Mouse (Mus musculus) hindbrain, embryonic 16.5 days (tissue): ENCODE data around the gene Cyp1a1. TPM values are rescaled to one million over a fixed set of nuclear protein-coding genes. Genes with fewer than 3 reads are reported as not detected.

Source experiments
- ATAC-seq: fragments of 200-750 bp; cut with Nextera tagmentation; 2 replicates; pipeline ENCODE4 v1.8.0; 2017; ENCODE audit warnings: moderate TSS enrichment, moderate library complexity
- H3K27ac ChIP-seq: fragments of 300-500 bp; sonication (generic); 2 replicates; pipeline ENCODE4 v1.5.1; 2014; ENCODE audit warnings: low read depth, mild to moderate bottlenecking, control low read depth, low read length, moderate library complexity
- H3K27me3 ChIP-seq: fragments of 300-500 bp; sonication (generic); replicated peaks from 2 replicates; pipeline ENCODE4 v1.6.1; 2014; ENCODE audit warnings: low read length; ENCODE audit not compliant: control insufficient read depth, insufficient read depth
- H3K36me3 ChIP-seq: fragments of 300-500 bp; sonication (generic); 2 replicates; pipeline ENCODE4 v1.6.1; 2014; ENCODE audit warnings: mild to moderate bottlenecking, low read length, moderate library complexity, mixed read lengths; ENCODE audit not compliant: control insufficient read depth, insufficient read depth
- H3K4me1 ChIP-seq: fragments of 300-500 bp; sonication (generic); 2 replicates; pipeline ENCODE4 v1.6.1; 2014; ENCODE audit warnings: low read depth, low read length; ENCODE audit not compliant: control insufficient read depth, insufficient read depth
- H3K4me2 ChIP-seq: fragments of 300-500 bp; sonication (generic); 2 replicates; pipeline ENCODE4 v1.6.1; 2014; ENCODE audit warnings: mild to moderate bottlenecking, low read length, control low read depth, moderate library complexity
- H3K4me3 ChIP-seq: fragments of 300-500 bp; sonication (generic); 2 replicates; pipeline ENCODE4 v1.5.1; 2014; ENCODE audit warnings: mild to moderate bottlenecking, low read length, control low read depth, moderate library complexity
- H3K9ac ChIP-seq: fragments of 300-500 bp; sonication (generic); 2 replicates; pipeline ENCODE4 v1.6.1; 2014; ENCODE audit warnings: low read depth, mild to moderate bottlenecking, control low read depth, low read length, moderate library complexity
- H3K9me3 ChIP-seq: fragments of 300-500 bp; sonication (generic); 2 replicates; pipeline ENCODE4 v1.6.1; 2014; ENCODE audit warnings: mild to moderate bottlenecking, low read length, moderate library complexity; ENCODE audit not compliant: control insufficient read depth
- WGBS: fragments of 180-500 bp; shearing (Covaris S2); extraction: QIAGEN DNeasy Blood & Tissue Kit; methylation state at CpG from one replicate; pipeline ENCODE4 v1.1.7; 2014; 5-methylcytosine and 5-hydroxymethylcytosine counted together
- polyA plus RNA-seq: library from polyadenylated mRNA; unstranded; fragments of >200 nt; fragmentation: Nextera tagmentation; extraction: Ambion mirVana; gene quantifications from 2 replicates; pipeline ENCODE4 v1.2.1, GENCODE M21; 2015

Cyp1a1 gene
- polyA plus RNA-seq, 1 experiment from 2014 or later = 0.13 TPM

- no peak for ATAC-seq
- Histone ChIP-seq H3K4me3 (no peak overlapping the region), H3K4me2 (no peak overlapping the region), H3K9ac (no peak overlapping the region), H3K27me3 (no peaks in the 10 kb centered on the region), H3K4me1 (peaks cover 2% of the 10 kb centered on the region; the same call in 1 of the 2 replicates), H3K36me3 (peaks cover 12% of the 10 kb centered on the region), H3K27ac (no peak overlapping the region), H3K9me3 (no peaks in the 10 kb centered on the region)
- WGBS = 96% methylated on average over 3 of the region's 3 CpGs
Measured at GRCm38 (mm10) chr9:57724701-57725100, 37.0 kb downstream of the Cyp1a1 start.

GRCm38 (mm10) chr9:57728312-57728711, 40.6 kb downstream of the Cyp1a1 start:
- no peak overlapping the region for H3K27ac ChIP-seq
- no peaks in the 10 kb centered on the region for H3K9me3 ChIP-seq
- no peaks in the 10 kb centered on the region for H3K27me3 ChIP-seq
- WGBS = 100% methylated on average over 1 of the region's 1 CpGs
- H3K4me1 ChIP-seq = no peaks in the 10 kb centered on the region; the same call in 1 of the 2 replicates
- no peak overlapping the region for H3K4me3 ChIP-seq
- ATAC-seq = no peak
- H3K4me2 ChIP-seq = no peak overlapping the region
- H3K36me3 ChIP-seq = peaks cover 10% of the 10 kb centered on the region
- H3K9ac ChIP-seq = no peak overlapping the region

- Histone ChIP-seq H3K27me3 (no peaks in the 10 kb centered on the region), H3K4me1 (no peaks in the 10 kb centered on the region), H3K9me3 (no peaks in the 10 kb centered on the region), H3K36me3 (peaks cover 6% of the 10 kb centered on the region), H3K4me2 (no peak overlapping the region), H3K9ac (no peak overlapping the region), H3K27ac (no peak overlapping the region), H3K4me3 (no peak overlapping the region)
- no peak for ATAC-seq
- WGBS = 94% methylated on average over 6 of the region's 6 CpGs
Measured at GRCm38 (mm10) chr9:57733606-57734005, 45.9 kb downstream of the Cyp1a1 start.

- Histone ChIP-seq H3K4me2 (no peak overlapping the region), H3K4me3 (no peak overlapping the region), H3K9me3 (no peaks in the 10 kb centered on the region), H3K4me1 (no peaks in the 10 kb centered on the region), H3K27ac (no peak overlapping the region), H3K27me3 (no peaks in the 10 kb centered on the region), H3K9ac (no peak overlapping the region), H3K36me3 (peaks cover 4% of the 10 kb centered on the region; the same call in 1 of the 2 replicates)
- ATAC-seq = no peak
- 87% methylated on average over 5 of the region's 5 CpGs for WGBS
Measured at GRCm38 (mm10) chr9:57739863-57740262, 52.1 kb downstream of the Cyp1a1 start.

- Histone ChIP-seq H3K9ac (no peak overlapping the region), H3K9me3 (no peaks in the 10 kb centered on the region), H3K27me3 (no peaks in the 10 kb centered on the region), H3K4me2 (no peak overlapping the region), H3K36me3 (peaks cover 13% of the 10 kb centered on the region), H3K4me1 (no peaks in the 10 kb centered on the region), H3K27ac (no peak overlapping the region), H3K4me3 (no peak overlapping the region)
- WGBS = 70% methylated on average over 3 of the region's 3 CpGs
- no peak for ATAC-seq
Measured at GRCm38 (mm10) chr9:57744462-57745091, 56.8 kb downstream of the Cyp1a1 start.

GRCm38 (mm10) chr9:57747067-57747466, 59.3 kb downstream of the Cyp1a1 start:
- ATAC-seq = no peak

GRCm38 (mm10) chr9:57748137-57748536, 60.4 kb downstream of the Cyp1a1 start:
- no peak overlapping the region for H3K27ac ChIP-seq
- no peaks in the 10 kb centered on the region for H3K27me3 ChIP-seq
- WGBS = 75% methylated on average over 6 of the region's 6 CpGs
- ATAC-seq = peak; percentile 40; the same call in 1 of the 2 replicates
- H3K4me1 ChIP-seq = no peaks in the 10 kb centered on the region
- peaks cover 32% of the 10 kb centered on the region for H3K36me3 ChIP-seq
- no peak overlapping the region for H3K9ac ChIP-seq
- no peak overlapping the region for H3K4me3 ChIP-seq
- no peaks in the 10 kb centered on the region for H3K9me3 ChIP-seq
- H3K4me2 ChIP-seq = no peak overlapping the region

More at GRCm38 (mm10) chr9:57747067-57747466, 59.3 kb downstream of the Cyp1a1 start:
- H3K27ac ChIP-seq = no peak overlapping the region
- H3K36me3 ChIP-seq = peaks cover 22% of the 10 kb centered on the region
- no peak overlapping the region for H3K4me3 ChIP-seq
- H3K4me1 ChIP-seq = no peaks in the 10 kb centered on the region
- H3K9me3 ChIP-seq = no peaks in the 10 kb centered on the region
- H3K27me3 ChIP-seq = no peaks in the 10 kb centered on the region
- no peak overlapping the region for H3K9ac ChIP-seq
- 82% methylated on average over 1 of the region's 1 CpGs for WGBS
- no peak overlapping the region for H3K4me2 ChIP-seq

- WGBS = 83% methylated on average over 1 of the region's 1 CpGs
Measured at GRCm38 (mm10) chr9:57748831-57749230, 61.1 kb downstream of the Cyp1a1 start.

GRCm38 (mm10) chr9:57750901-57751300, 63.2 kb downstream of the Cyp1a1 start:
- 93% methylated on average over 7 of the region's 7 CpGs for WGBS
- Histone ChIP-seq H3K27me3 (no peaks in the 10 kb centered on the region), H3K9me3 (no peaks in the 10 kb centered on the region), H3K36me3 (peaks cover 55% of the 10 kb centered on the region), H3K9ac (no peak overlapping the region), H3K4me3 (no peak overlapping the region), H3K4me1 (no peaks in the 10 kb centered on the region), H3K27ac (no peak overlapping the region), H3K4me2 (no peak overlapping the region)
- ATAC-seq = no peak

More at GRCm38 (mm10) chr9:57748831-57749230, 61.1 kb downstream of the Cyp1a1 start:
- Histone ChIP-seq H3K27me3 (no peaks in the 10 kb centered on the region), H3K4me2 (no peak overlapping the region), H3K27ac (no peak overlapping the region), H3K36me3 (peaks cover 39% of the 10 kb centered on the region), H3K4me1 (no peaks in the 10 kb centered on the region), H3K4me3 (no peak overlapping the region), H3K9me3 (no peaks in the 10 kb centered on the region), H3K9ac (no peak overlapping the region)
- ATAC-seq = no peak
